Mouse (Mus musculus) cerebellum, adult 8-10 months (tissue): ENCODE measurements around the gene Sox21.

Source experiments
- DNase-seq: peaks from one replicate; pipeline ENCODE4 v3.0.0; 2022

The Sox21 gene

GRCm38 (mm10) chr14:118236886-118237289, at the start of gene Sox21:
Gene Sox21, minus strand, starts transcription at chr14:118237030.
- DNase-seq = no peak

- no peak for DNase-seq
Measured at GRCm38 (mm10) chr14:118286096-118286495, 49.3 kb upstream of the Sox21 start.

- no peak for DNase-seq
Measured at GRCm38 (mm10) chr14:118282917-118283316, 46.1 kb upstream of the Sox21 start.

DNA sequence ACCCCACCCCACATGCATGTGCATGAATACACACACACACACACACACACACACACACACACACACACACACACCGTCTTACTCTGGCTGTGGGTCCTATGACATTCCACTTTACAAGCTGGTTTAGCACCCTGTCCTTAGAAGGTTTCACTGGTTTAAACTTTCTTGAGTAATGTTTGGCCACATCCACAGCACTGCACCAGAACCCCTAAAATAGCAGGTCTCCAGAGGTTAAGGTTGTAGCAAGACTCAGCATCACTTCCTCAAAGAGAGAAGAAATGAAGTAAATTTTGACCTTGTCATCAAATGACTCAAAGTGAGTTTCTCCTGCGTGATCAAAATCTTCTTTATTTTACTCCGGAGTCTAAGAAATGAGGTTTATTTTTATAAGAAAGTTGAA, 45.4 kb upstream of the Sox21 start:
- DNase-seq = no peak

DNA sequence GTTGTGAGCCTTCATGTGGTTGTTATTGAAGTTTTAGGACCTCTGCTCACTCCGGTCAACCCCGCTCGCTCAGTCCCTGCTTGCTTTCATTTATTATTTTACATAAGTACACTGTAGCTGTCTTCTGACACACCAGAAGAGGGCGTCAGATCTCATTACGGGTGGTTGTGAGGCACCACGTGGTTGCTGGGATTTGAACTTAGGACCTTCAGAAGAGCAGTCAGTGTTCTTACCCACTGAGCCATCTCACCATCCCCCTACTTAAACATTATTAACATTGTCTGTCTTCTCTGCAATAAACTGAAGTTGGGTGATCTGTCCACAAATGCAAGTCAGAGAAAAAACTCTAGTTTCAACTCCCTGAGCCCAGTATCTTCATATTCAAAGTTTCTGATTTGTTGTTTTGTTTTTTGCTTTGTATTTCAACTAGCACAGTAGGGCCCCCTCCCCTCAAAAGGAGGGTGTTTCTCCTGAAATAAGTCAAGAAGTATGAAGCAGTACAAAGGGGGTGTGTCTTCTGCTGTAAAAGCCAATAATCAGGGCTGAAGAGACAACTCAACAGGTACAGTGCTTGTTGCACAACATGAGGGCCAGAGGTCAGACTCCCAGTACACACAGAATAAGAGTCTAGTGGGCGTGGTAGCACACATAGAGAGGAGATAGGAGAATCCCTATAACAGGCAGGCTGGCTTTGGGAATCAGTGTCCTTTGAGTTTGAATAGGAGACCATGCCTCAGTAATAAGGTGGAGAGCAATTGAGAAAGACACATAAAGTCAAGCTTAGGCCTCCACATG, 41.1 kb upstream of the Sox21 start:
- no peak for DNase-seq

DNA sequence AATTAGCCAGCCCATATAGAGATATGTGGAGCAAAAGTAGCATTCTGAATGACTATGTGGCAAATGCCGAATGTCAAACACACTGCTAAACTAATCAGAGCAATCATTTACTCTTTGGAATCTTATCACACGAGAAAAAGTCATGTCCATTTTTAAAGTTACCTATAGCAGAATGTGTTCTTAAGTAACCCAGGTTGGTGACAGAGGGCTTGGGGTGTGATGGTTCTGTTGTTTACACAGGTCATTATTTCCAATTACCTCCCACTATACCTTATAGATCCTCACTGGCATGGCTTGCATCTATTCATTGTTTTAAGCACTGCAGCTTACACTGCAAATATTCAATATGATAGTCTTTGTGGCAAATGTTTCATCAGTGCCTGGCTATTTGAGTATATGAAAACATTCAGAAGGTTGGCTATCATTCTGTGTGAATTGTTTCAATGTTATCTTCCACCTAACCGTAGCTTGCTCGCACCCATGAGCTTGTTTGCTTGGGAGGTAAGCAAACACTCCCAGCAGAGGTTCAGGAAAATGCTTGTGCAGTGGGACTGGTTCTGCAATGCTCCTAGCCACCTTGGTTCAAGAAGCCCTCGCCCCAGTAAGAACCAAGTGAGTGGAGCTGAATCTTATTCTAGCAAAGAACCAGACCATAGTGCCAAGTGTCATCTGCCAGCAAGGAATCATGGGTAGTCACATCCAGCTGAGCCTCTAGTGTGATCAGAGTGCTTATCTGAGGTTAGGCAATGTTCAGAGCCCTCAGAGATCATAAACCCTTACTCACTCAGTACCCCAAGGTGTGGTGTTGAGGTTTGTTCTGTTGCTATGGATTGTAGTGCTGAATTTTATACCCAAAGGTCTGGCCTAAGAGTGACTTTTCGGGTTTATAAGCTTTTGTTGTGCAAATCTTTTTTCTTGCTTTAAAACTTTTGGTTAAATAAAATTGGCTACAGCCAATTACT, 36.0 kb upstream of the Sox21 start:
- DNase-seq = no peak

- no peak for DNase-seq
Measured at GRCm38 (mm10) chr14:118268849-118269248, 32.0 kb upstream of the Sox21 start.

DNA sequence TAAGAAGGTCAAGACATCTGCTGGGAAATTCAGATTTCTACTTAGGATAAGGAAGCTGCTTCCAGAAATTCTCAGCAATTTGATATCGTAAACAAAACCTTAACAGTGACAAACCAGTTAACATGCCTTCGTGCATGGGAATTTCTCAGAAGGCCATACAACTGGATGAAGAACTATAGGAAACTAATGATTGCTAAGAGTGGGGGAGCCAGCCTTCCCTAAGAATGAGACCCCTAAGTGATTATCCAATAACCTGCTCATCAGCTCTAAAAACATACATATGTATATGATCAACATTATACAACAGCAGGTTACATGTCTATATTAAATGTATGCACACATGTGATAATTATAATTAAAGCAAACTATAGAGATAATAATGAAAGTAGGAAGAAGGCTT, 29.8 kb upstream of the Sox21 start, which contains the start of gene Gm9376:
Gene Gm9376 (plus strand): TSS at position 301 of the 400 bp plus-strand sequence.
- no peak for DNase-seq

DNA sequence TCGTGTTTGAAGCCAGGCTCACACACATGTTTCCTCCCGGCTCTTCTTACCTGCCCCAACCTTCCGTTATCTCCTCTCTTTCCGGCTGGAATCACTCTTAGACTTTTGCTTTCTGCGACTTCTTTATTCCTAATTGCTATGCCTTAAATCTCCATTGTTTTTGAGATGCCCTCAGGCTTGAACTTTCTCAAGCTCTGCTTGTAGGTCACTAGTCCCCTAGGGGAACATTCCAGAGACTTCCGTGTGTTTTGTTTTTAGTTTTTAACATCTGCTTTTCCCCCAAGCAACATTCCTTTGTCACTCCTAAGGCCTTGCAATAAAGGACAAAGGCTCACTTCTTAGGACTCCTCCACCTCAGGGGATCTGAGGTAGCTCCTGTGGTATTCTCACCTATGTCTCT, 16.6 kb upstream of the Sox21 start:
- no peak for DNase-seq

DNA sequence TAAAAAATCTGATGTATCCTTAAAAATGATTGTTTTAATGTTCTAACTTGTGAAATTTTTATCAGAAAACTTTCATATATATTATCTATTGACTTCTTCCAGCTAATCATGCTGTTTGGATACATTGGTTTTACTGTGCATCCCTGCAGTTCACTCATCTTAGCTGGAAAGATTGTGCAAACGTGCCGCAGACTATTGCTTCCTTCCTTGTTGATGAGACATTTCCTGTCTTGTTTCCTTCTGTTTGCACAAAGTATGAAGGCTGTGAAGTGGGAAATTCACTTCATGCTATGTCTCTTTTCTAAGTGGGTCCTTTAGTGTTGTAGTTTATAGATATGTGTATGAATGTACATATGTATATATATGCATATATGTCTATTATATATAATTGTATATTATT, 4.6 kb upstream of the Sox21 start:
- no peak for DNase-seq

- no peak for DNase-seq
Measured at GRCm38 (mm10) chr14:118239351-118239750, 2.5 kb upstream of the Sox21 start.

- no peak for DNase-seq
Measured at GRCm38 (mm10) chr14:118237786-118238185, 956 bp upstream of the Sox21 start.

DNA sequence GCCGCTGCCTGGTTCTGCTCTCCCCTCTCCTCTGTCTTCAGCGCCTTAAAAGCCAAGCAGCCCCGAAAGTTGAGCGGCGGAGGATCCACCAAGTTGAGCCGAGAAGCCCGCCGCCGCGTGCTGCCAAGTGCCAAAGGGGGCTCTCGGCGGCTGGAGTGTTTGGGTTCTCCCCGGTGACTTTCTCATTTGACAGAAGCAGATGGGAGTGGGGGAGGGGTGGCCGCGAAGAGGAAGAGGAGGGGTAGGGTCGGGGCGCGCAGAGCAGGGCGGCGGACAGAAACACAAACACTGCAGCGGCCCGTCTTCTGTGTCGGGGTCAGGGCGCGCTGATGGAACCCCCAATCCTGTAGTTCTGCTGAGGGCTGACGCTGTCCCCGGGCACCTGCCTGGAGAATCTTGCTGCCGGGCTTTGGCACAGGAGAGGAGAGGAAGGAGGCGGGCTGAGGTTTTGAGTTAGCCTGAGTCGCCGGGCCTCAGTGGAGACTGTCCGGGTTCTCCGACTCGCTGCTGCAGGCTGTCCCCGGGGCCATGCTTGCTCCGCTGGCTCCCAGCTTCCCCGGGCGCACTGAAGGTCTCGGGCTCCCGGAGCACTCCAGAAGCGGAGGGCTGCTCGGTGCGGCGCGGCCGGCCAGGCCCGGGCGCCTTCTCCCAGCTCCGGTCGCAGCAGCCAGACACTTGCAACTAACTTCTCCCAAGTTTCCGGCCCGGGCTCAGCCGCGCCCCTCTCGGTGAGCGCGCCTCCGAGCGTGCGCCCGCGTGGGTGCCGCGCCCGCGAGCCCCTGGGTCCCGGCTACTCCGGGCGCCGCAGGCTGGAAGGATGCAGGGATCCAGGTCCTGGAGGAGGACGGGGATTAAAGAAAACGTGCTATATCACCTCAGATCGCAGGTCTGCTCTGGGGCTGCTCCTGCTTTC, 601 bp downstream of the Sox21 start:
- DNase-seq = no peak

GRCm38 (mm10) chr14:118235361-118235972, 1.4 kb downstream of the Sox21 start:
- DNase-seq = no peak

DNA sequence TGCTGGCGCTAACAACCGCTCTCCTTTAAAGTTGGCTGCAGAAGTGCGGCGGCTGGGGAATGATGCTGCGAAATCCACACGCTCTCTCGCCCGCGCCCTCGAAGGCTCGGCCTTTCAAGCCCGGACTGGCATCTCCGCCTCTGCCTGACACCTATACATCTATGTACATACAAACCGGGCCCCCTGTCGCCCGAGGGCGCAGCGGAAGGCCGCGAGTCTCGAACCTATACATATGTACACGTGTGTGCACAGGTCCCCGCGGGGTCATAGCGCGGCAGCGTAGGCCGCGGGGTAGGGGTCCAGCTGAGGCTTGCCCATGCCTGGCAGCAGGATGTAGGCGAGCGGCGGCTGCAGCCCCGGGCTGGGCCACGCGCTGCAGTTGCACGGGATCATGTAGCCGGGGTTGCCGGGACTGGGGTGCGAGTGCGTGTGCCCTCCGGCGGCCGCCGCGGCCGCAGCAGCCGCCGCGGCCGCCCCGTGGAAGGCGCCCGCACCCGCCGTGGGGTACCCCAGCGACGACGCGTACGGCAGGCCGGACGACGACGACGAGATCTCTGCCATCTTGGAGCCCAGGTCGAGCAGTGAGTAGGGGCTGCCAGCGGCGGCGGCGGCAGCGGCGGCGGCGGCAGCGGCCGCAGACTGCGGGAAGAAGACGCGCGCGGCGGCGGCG, 2.2 kb downstream of the Sox21 start:
- DNase-seq = no peak

GRCm38 (mm10) chr14:118233786-118234540, 2.9 kb downstream of the Sox21 start:
- no peak for DNase-seq

DNA sequence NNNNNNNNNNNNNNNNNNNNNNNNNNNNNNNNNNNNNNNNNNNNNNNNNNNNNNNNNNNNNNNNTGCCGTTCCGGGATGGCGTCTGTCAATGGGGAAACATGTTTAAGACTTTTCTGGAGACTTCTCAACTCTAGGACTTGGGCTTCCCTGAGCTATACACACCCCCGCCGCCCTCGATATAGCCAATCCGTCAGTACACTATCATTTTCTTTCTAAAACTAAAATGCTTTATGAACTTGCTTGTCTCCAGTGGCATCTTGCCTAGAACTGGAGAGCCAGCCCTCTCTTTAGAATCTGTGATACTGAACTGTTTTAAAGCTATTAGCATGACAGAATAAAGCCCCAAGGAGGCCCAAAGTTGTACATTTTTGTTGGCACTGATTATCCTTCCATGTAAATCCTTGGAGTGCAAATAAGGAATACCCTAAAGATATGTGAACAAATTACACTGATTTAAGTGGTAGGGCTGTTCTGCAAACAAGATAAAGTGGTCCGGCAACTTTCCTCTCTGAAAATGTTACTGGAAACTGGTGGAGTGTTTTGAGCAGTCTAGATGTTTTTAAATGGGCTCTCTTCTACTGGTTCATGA, 4.4 kb downstream of the Sox21 start:
- DNase-seq = no peak

GRCm38 (mm10) chr14:118226471-118227155, 10.2 kb downstream of the Sox21 start:
- DNase-seq = no peak

- DNase-seq = no peak
Measured at GRCm38 (mm10) chr14:118225911-118226310, 10.9 kb downstream of the Sox21 start.
